Mouse (Mus musculus): ENCODE data around the gene Htr6.

DNA sequence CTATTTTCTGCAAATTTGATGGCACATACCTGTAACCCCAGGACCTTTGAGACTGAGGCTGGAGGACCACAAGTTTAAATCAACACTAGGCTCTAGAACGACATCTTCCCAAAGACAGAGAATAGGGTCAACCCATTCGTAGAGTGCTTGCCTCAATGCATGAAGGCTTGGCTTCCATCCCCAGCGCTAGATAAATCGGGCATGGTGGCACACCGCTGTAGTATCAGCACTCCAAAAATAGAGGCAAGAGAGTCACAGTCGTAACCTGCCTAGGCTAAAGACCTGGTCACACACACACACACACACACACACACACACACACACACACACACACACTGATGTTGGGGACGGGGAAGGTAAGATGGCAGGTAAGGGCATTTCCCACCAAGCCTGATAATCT is 4.9 kb upstream of the Htr6 start:
- no peak for TF ChIP-seq POLR2A (IDR thresholded peaks at IDR 0.05; ENCODE audit: borderline replicate concordance, extremely low read depth, insufficient read depth, insufficient read length, poor library complexity, severe bottlenecking)
- TF ChIP-seq CTCF (IDR thresholded peaks at IDR 0.05; ENCODE audit: borderline replicate concordance, extremely low read depth, insufficient read depth, insufficient read length), result no peak
